Comparison of ENCODE assay signal across 9 mouse cellular contexts in the genomic region with DNA sequence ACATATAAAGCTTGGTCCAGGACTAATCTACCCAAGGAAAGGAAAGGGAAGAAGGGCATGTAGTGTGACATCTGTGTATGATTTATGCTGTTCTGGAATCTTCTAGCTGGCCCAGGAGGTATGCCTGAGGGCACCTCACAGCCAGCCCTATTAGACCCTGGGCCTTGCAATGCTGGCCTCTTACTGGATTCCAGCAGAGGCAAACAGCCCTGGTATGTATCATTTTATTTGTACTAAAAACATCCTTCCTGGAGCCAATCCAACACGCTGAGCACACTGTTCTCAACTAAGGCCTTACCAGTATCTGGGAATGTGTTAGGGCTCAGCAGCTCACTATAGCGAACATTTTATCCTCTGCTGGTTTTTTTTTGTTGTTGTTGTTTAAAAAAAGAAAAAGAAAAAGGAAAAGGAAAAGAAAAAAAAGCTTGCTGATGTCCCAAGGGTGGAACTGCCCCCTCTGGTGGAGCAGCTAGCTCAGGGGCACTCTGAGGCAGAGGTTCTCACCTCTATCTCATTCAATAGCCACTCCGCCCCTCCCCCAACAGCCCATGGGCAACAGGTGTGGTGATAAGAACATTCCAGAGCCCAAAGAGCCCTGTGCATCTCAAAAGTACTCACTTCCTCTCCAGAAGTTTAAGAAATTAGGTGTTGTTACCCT.
A peak's percentile ranks its signal among the peaks of the same experiment; 100 is the strongest.
DNase-seq lines count a peak whose midpoint lies in the region; ATAC-seq lines count a peak whose summit lies in the region.
"Had no signal": no experiment of that assay in that cellular context is flagged by ENCODE, and none has a peak within 500 bp of the region (broad histone marks: within the 10 kb centered on the region; RNA-seq: fewer than 3 reads in every experiment).

No protein-coding gene starts in this region.

- H3K4me1 ChIP-seq in heart, embryonic 14.5 days (ENCODE audit: control insufficient read depth in 2 of 2, insufficient read depth in 2 of 2, low read length in 2 of 2) = peaks cover 53 to 64% of the 10 kb centered on the region in 2 experiments
- H3K4me1 ChIP-seq in limb, embryonic 10.5 days = peaks cover 92% of the 10 kb centered on the region

- H3K27me3 ChIP-seq in heart, embryonic 14.5 days (ENCODE audit: control insufficient read depth, insufficient read depth, low read length) = no peaks in the 10 kb centered on the region
- no peaks in the 10 kb centered on the region for H3K27me3 ChIP-seq in limb, embryonic 10.5 days (ENCODE audit: low read depth, poor library complexity, severe bottlenecking)

- no peak for ATAC-seq in heart, embryonic 14.5 days (ENCODE audit: insufficient number of reproducible peaks, insufficient read depth, low FRiP score, low read depth)

- H3K9ac ChIP-seq in heart, embryonic 14.5 days (ENCODE audit: low read length) = no peak overlapping the region

- WGBS in heart, embryonic 14.5 days = 60% methylated on average over 3 of the region's 3 CpGs
- WGBS in limb, embryonic 10.5 days = 89% methylated on average over 3 of the region's 3 CpGs

- H3K36me3 ChIP-seq in heart, embryonic 14.5 days (ENCODE audit: control insufficient read depth, insufficient read depth, low read length) = peaks cover 8% of the 10 kb centered on the region; the same call in 1 of the 2 replicates
- H3K36me3 ChIP-seq in limb, embryonic 10.5 days = peaks cover 32% of the 10 kb centered on the region

- no peak overlapping the region for H3K4me2 ChIP-seq in heart, embryonic 14.5 days (ENCODE audit: low read length)

- no peaks in the 10 kb centered on the region for H3K9me3 ChIP-seq in heart, embryonic 14.5 days (ENCODE audit: control insufficient read depth, low read length)
- no peaks in the 10 kb centered on the region for H3K9me3 ChIP-seq in limb, embryonic 10.5 days (replicated peaks)

- DNase-seq in thymus, postnatal 14 days = peak; percentile 7
- no peak for DNase-seq in thymus, postnatal 25 days
- DNase-seq in limb, embryonic 10.5 days (ENCODE audit: low spot score) = no peak
- peak; percentile 69 for DNase-seq in testis, postnatal 10 days (ENCODE audit: low spot score)
- no peak for DNase-seq in embryo, embryonic 10.5 days (ENCODE audit: low spot score)
- DNase-seq in layer of hippocampus, adult 9-10 months (ENCODE audit: low spot score) = no peak
- no peak for DNase-seq in right cerebral cortex, postnatal 14 days
- DNase-seq: right cerebral cortex, postnatal 4 days had no signal

- peak overlapping the region; percentile 62 to 72 for H3K27ac ChIP-seq in heart, embryonic 14.5 days (replicated peaks in 1 of 2; ENCODE audit: control insufficient read depth in 1 of 2, insufficient read depth in 1 of 2, low read depth in 2 of 2, low read length in 2 of 2)
- H3K27ac ChIP-seq in limb, embryonic 10.5 days = peak overlapping the region; percentile 39; the same call in 1 of the 2 replicates

- H3K4me3 ChIP-seq in heart, embryonic 14.5 days (ENCODE audit: control insufficient read depth in 1 of 2, insufficient read depth in 1 of 2, low read depth in 1 of 2, low read length in 2 of 2) = no peak overlapping the region
- H3K4me3 ChIP-seq in limb, embryonic 10.5 days = no peak overlapping the region

Comparison
In these comparisons a context has a peak if more than half of its experiments do, and no peak if none do; other contexts are left out.
1. DNase-seq: peak in thymus, postnatal 14 days (single experiment) and testis, postnatal 10 days (single experiment); none in thymus, postnatal 25 days (single experiment), limb, embryonic 10.5 days (single experiment), embryo, embryonic 10.5 days (single experiment), layer of hippocampus, adult 9-10 months (single experiment) and right cerebral cortex, postnatal 14 days (single experiment).